Mouse (Mus musculus) CH12.LX (cell line): Measurements from ENCODE around the gene Grap. TPM values are rescaled to one million over a fixed set of nuclear protein-coding genes. Genes with fewer than 3 reads are reported as not detected.

Experiments used
- DNase-seq: peaks from one replicate; pipeline ENCODE4 v3.0.0-alpha.2; 2013; ENCODE audit errors: extremely low read depth
- H3K27ac ChIP-seq: 2 replicates; pipeline ENCODE4 v1.5.1; 2012; ENCODE audit warnings: low read depth, mild to moderate bottlenecking, control low read depth, moderate library complexity; ENCODE audit not compliant: insufficient read depth
- H3K27me3 ChIP-seq: replicated peaks from 2 replicates; pipeline ENCODE3; 2012; ENCODE audit warnings: inconsistent platforms
- H3K36me3 ChIP-seq, 2 experiments: replicated peaks in 1 of 2; 2 replicates each; pipeline versions ENCODE3 to v1.6.1; 2012; ENCODE audit warnings: inconsistent platforms in 1 of 2, low read length in 1 of 2, mild to moderate bottlenecking in 1 of 2, mixed read lengths in 1 of 2, moderate library complexity in 1 of 2; ENCODE audit not compliant: control insufficient read depth in 1 of 2, insufficient read depth in 1 of 2
- H3K4me1 ChIP-seq, 2 experiments: 2 replicates each; pipeline ENCODE4 v1.6.1; 2012; ENCODE audit warnings: inconsistent platforms in 1 of 2, moderate library complexity in 1 of 2; ENCODE audit not compliant: insufficient read depth in 2 of 2, control insufficient read depth in 1 of 2
- H3K4me2 ChIP-seq: 2 replicates; pipeline ENCODE4 v1.6.1; 2012; ENCODE audit warnings: low read depth, mild to moderate bottlenecking, control low read depth; ENCODE audit not compliant: poor library complexity, insufficient read depth, severe bottlenecking
- H3K4me3 ChIP-seq, 3 experiments: fragments of 150-350 bp in 1 of 3; sonication (generic) in 1 of 3; replicated peaks in 1 of 3; 2 replicates each; pipeline versions ENCODE3 to v1.5.1; 2011 to 2012; ENCODE audit warnings: low read depth in 2 of 3, low read length in 2 of 3, mild to moderate bottlenecking in 2 of 3, moderate library complexity in 2 of 3, control low read depth in 1 of 3, improper control_type of control experiment in 1 of 3, inconsistent platforms in 1 of 3, mixed read lengths in 1 of 3; ENCODE audit not compliant: poor library complexity in 1 of 3
- H3K79me2 ChIP-seq: replicated peaks from 2 replicates; pipeline ENCODE4 v1.6.1; 2012; ENCODE audit warnings: mild to moderate bottlenecking, moderate library complexity; ENCODE audit not compliant: control insufficient read depth, poor library complexity, insufficient read depth, severe bottlenecking; ENCODE audit errors: extremely low read depth
- H3K9ac ChIP-seq: 2 replicates; pipeline ENCODE4 v1.6.1; 2012; ENCODE audit warnings: low read depth, mild to moderate bottlenecking, control low read depth, moderate library complexity; ENCODE audit not compliant: insufficient read depth
- H3K9me3 ChIP-seq: replicated peaks from 2 replicates; pipeline ENCODE3; 2012; ENCODE audit warnings: low read length, inconsistent platforms, mixed read lengths
- BHLHE40 ChIP-seq: IDR thresholded peaks from 2 replicates; pipeline ENCODE4 v1.6.1; 2011; ENCODE audit warnings: mild to moderate bottlenecking, low read depth, low read length, improper control_type of control experiment
- CHD1 ChIP-seq: IDR thresholded peaks from 2 replicates; pipeline ENCODE4 v1.6.1; 2012; ENCODE audit warnings: low read depth, low read length, improper control_type of control experiment, inconsistent platforms
- CHD2 ChIP-seq: IDR thresholded peaks from 2 replicates; pipeline ENCODE4 v1.6.1; 2011; ENCODE audit warnings: low read length, improper control_type of control experiment
- CTCF ChIP-seq, 2 experiments: IDR thresholded peaks in 1 of 2; conservative IDR thresholded peaks in 1 of 2; 2 replicates each; pipeline ENCODE4 v1.5.1; 2011 to 2012; ENCODE audit warnings: low read depth in 2 of 2, low read length in 2 of 2, improper control_type of control experiment in 1 of 2, inconsistent platforms in 1 of 2, mild to moderate bottlenecking in 1 of 2, moderate library complexity in 1 of 2
- E2F4 ChIP-seq: IDR thresholded peaks from 2 replicates; pipeline ENCODE4 v1.6.1; 2011; ENCODE audit warnings: low read depth, low read length, improper control_type of control experiment; ENCODE audit not compliant: insufficient replicate concordance
- ELF1 ChIP-seq: IDR thresholded peaks from 2 replicates; pipeline ENCODE4 v1.6.1; 2014; ENCODE audit warnings: low read depth, mild to moderate bottlenecking, inconsistent platforms, low read length, improper control_type of control experiment
- EP300 ChIP-seq: IDR thresholded peaks from 2 replicates; pipeline ENCODE4 v1.6.1; 2011; ENCODE audit warnings: low read length, improper control_type of control experiment
- ETS1 ChIP-seq: conservative IDR thresholded peaks from 2 replicates; pipeline ENCODE4 v1.6.1; 2012; ENCODE audit warnings: low read depth, mild to moderate bottlenecking, inconsistent platforms, low read length, improper control_type of control experiment, moderate library complexity
- GABPA ChIP-seq: IDR thresholded peaks from 2 replicates; pipeline ENCODE4 v1.6.1; 2012; ENCODE audit warnings: low read depth, low read length, improper control_type of control experiment, inconsistent platforms; ENCODE audit not compliant: insufficient replicate concordance
- HCFC1 ChIP-seq: IDR thresholded peaks from 2 replicates; pipeline ENCODE4 v1.6.1; 2012; ENCODE audit warnings: low read depth, mild to moderate bottlenecking, inconsistent platforms, low read length, improper control_type of control experiment
- IRF4 ChIP-seq: IDR thresholded peaks from 2 replicates; pipeline ENCODE4 v1.6.1; 2014; ENCODE audit warnings: low read depth, mild to moderate bottlenecking, inconsistent platforms, low read length, improper control_type of control experiment
- JUN ChIP-seq: IDR thresholded peaks from 2 replicates; pipeline ENCODE4 v1.6.1; 2011; ENCODE audit warnings: low read depth, mild to moderate bottlenecking, low read length, improper control_type of control experiment, moderate library complexity; ENCODE audit not compliant: insufficient read depth
- JUND ChIP-seq: conservative IDR thresholded peaks from 2 replicates; pipeline ENCODE4 v1.6.1; 2011; ENCODE audit warnings: low read depth, low read length, improper control_type of control experiment
- KAT2A ChIP-seq: IDR thresholded peaks from 2 replicates; pipeline ENCODE4 v1.6.1; 2012; ENCODE audit warnings: low read length, improper control_type of control experiment, inconsistent platforms; ENCODE audit not compliant: insufficient replicate concordance
- MAFK ChIP-seq: IDR thresholded peaks from 2 replicates; pipeline ENCODE4 v1.6.1; 2011; ENCODE audit warnings: low read length, improper control_type of control experiment; ENCODE audit not compliant: insufficient replicate concordance
- MAX ChIP-seq: IDR thresholded peaks from 2 replicates; pipeline ENCODE4 v1.6.1; 2011; ENCODE audit warnings: low read length, improper control_type of control experiment
- MAZ ChIP-seq: IDR thresholded peaks from 2 replicates; pipeline ENCODE4 v1.6.1; 2012; ENCODE audit warnings: low read depth, mild to moderate bottlenecking, inconsistent platforms, low read length, improper control_type of control experiment, moderate library complexity
- MEF2A ChIP-seq: IDR thresholded peaks from 2 replicates; pipeline ENCODE4 v1.6.1; 2014; ENCODE audit warnings: low read depth, mild to moderate bottlenecking, inconsistent platforms, low read length, improper control_type of control experiment, borderline replicate concordance
- MXI1 ChIP-seq: IDR thresholded peaks from 2 replicates; pipeline ENCODE4 v1.6.1; 2011; ENCODE audit warnings: mild to moderate bottlenecking, low read depth, low read length, improper control_type of control experiment
- MYC ChIP-seq: IDR thresholded peaks from 2 replicates; pipeline ENCODE4 v1.6.1; 2011; ENCODE audit warnings: low read depth, mild to moderate bottlenecking, improper control_type of control experiment, low read length
- NELFE ChIP-seq: IDR thresholded peaks from 2 replicates; pipeline ENCODE4 v1.6.1; 2011; ENCODE audit warnings: low read depth, low read length, improper control_type of control experiment
- NRF1 ChIP-seq: IDR thresholded peaks from 2 replicates; pipeline ENCODE4 v1.6.1; 2014; ENCODE audit warnings: low read depth, mild to moderate bottlenecking, inconsistent platforms, low read length, improper control_type of control experiment, moderate library complexity
- PAX5 ChIP-seq: IDR thresholded peaks from 2 replicates; pipeline ENCODE4 v1.6.1; 2012; ENCODE audit warnings: low read length, inconsistent platforms, mixed read lengths
- POLR2A ChIP-seq: IDR thresholded peaks from 2 replicates; pipeline ENCODE4 v1.6.1; 2011; ENCODE audit warnings: low read depth, mild to moderate bottlenecking, improper control_type of control experiment, low read length
- POLR2AphosphoS2 ChIP-seq: IDR thresholded peaks from 2 replicates; pipeline ENCODE4 v1.6.1; 2011; ENCODE audit warnings: low read depth, low read length, improper control_type of control experiment
- RAD21 ChIP-seq: IDR thresholded peaks from 2 replicates; pipeline ENCODE4 v1.6.1; 2011; ENCODE audit warnings: low read depth, mild to moderate bottlenecking, low read length, improper control_type of control experiment, moderate library complexity
- RCOR1 ChIP-seq: conservative IDR thresholded peaks from 2 replicates; pipeline ENCODE4 v1.6.1; 2012; ENCODE audit warnings: low read depth, mild to moderate bottlenecking, inconsistent platforms, low read length, improper control_type of control experiment
- SIN3A ChIP-seq: IDR thresholded peaks from 2 replicates; pipeline ENCODE4 v1.6.1; 2012; ENCODE audit warnings: low read length, improper control_type of control experiment, inconsistent platforms
- SMC3 ChIP-seq: IDR thresholded peaks from 2 replicates; pipeline ENCODE4 v1.6.1; 2011; ENCODE audit warnings: low read depth, low read length, improper control_type of control experiment
- TBP ChIP-seq: conservative IDR thresholded peaks from 2 replicates; pipeline ENCODE4 v1.6.1; 2011; ENCODE audit warnings: low read depth, low read length, improper control_type of control experiment
- TCF12 ChIP-seq: IDR thresholded peaks from 2 replicates; pipeline ENCODE4 v1.6.1; 2014; ENCODE audit warnings: low read depth, mild to moderate bottlenecking, inconsistent platforms, low read length, improper control_type of control experiment
- UBTF ChIP-seq: IDR thresholded peaks from 2 replicates; pipeline ENCODE4 v1.6.1; 2012; ENCODE audit warnings: low read depth, mild to moderate bottlenecking, inconsistent platforms, low read length, improper control_type of control experiment, moderate library complexity
- USF1 ChIP-seq: IDR thresholded peaks from 2 replicates; pipeline ENCODE4 v1.6.1; 2014; ENCODE audit warnings: low read depth, mild to moderate bottlenecking, inconsistent platforms, low read length, improper control_type of control experiment
- USF2 ChIP-seq: conservative IDR thresholded peaks from 2 replicates; pipeline ENCODE4 v1.6.1; 2011; ENCODE audit warnings: low read depth, low read length, improper control_type of control experiment
- ZC3H11A ChIP-seq: IDR thresholded peaks from 2 replicates; pipeline ENCODE4 v1.6.1; 2012; ENCODE audit warnings: low read depth, mild to moderate bottlenecking, inconsistent platforms, low read length, improper control_type of control experiment
- ZKSCAN1 ChIP-seq: IDR thresholded peaks from 2 replicates; pipeline ENCODE4 v1.6.1; 2012; ENCODE audit warnings: low read depth, inconsistent platforms, low read length, improper control_type of control experiment, borderline replicate concordance
- ZMIZ1 ChIP-seq: IDR thresholded peaks from 2 replicates; pipeline ENCODE4 v1.6.1; 2012; ENCODE audit warnings: low read depth, mild to moderate bottlenecking, inconsistent platforms, low read length, improper control_type of control experiment
- ZNF384 ChIP-seq: IDR thresholded peaks from 2 replicates; pipeline ENCODE4 v1.6.1; 2012; ENCODE audit warnings: low read depth, low read length, improper control_type of control experiment, inconsistent platforms
- dilution Hi-C: fragments of 300-500 bp; cut with MboI; formaldehyde crosslinking; loops from 2 replicates; pipeline ENCODE4 v1.14.3; 2020; ENCODE audit warnings: low sequenced_read_pairs; ENCODE audit not compliant: extremely low pct_unique_long_range_greater_than_20kb, extremely low pct_ligation_motif_present
- in situ Hi-C: fragments of 300-500 bp; cut with MboI; formaldehyde crosslinking; loops from 3 replicates; pipeline ENCODE4 v1.14.3; 2019; ENCODE audit warnings: low sequenced_read_pairs, low pct_ligation_motif_present, low pct_unique_long_range_greater_than_20kb, mixed read lengths
- polyA plus RNA-seq: library from polyadenylated mRNA; unstranded; fragments of >175 nt; gene quantifications from 2 replicates; pipeline ENCODE4 v1.2.1, GENCODE M21; 2012; ENCODE audit warnings: low read depth; ENCODE audit not compliant: insufficient read length
- total RNA-seq, 2 experiments: library from RNA; depleted of rRNA; stranded (reverse); fragments of 300-350 nt in 1 of 2; fragments of >200 nt in 1 of 2; gene quantifications; 2 replicates each; pipeline ENCODE4 v1.2.3; 2012 to 2014

The Grap gene
- total and polyA plus RNA-seq, 3 experiments = 274 to 412 (median 280) TPM

DNA sequence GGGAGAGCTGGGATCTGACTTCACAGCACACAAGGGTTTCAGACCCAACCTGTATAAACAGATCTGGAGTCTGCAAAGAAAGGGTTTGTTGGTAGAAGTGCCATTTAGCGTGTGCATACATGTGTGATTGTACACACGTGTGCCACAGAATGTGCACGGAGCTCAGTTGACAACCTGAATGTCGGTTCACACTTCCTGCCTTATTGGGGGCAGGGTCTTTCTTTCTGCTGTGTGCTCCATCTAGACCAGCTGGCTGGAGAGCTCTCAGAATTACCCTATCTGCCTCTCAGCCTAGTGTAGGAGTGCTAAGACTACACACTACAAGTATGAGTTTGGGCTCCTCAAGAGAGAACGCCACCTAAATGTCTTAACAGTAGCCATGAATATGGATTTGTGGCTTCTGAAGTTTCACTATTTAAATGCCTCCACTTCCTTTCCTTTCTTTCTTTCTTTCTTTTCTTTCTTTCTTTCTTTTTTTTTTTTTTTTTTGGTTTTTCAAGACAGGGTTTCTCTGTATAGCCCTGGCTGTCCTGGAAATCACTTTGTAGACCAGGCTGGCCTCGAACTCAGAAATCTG lies 13.4 kb upstream of the Grap start:
- H3K27ac ChIP-seq = peak overlapping the region; percentile 92
- H3K4me3 ChIP-seq = no peak overlapping the region
- peaks cover 39 to 76% of the 10 kb centered on the region in 2 experiments for H3K4me1 ChIP-seq
- in situ Hi-C loops = loop anchor here (5.0 kb wide), 1 partner anchor 527 kb away; no protein-coding TSS in a partner anchor
- H3K9ac ChIP-seq = peak overlapping the region; percentile 3; the same call in 1 of the 2 replicates
- 0 out of 2 replicates have a peak, but pooled peaks have one; percentile 1 for TF ChIP-seq JUN
- TF ChIP-seq POLR2AphosphoS2 = no peak
- no peak for TF ChIP-seq ZC3H11A
- no peak; the same call in 1 of the 2 replicates for TF ChIP-seq MAX
- TF ChIP-seq ZKSCAN1 = no peak
- peak; percentile 50; the same call in 1 of the 2 replicates for TF ChIP-seq ETS1
- no peak; the same call in 1 of the 2 replicates for TF ChIP-seq EP300
- TF ChIP-seq SIN3A = 0 out of 2 replicates have a peak, but pooled peaks have one; percentile 9
- no peak for TF ChIP-seq MAFK
- TF ChIP-seq MYC = 0 out of 2 replicates have a peak, but pooled peaks have one; percentile 73
- no peak for TF ChIP-seq CTCF (conservative IDR thresholded peaks at IDR 0.05 in 1 of 2, IDR thresholded peaks at IDR 0.05 in 1 of 2; ENCODE audit: low read depth in 2 of 2, low read length in 2 of 2)
- no peak for TF ChIP-seq USF1
- peak; percentile 85 for TF ChIP-seq ZNF384
- no peak for TF ChIP-seq BHLHE40
- peak; percentile 52 for TF ChIP-seq TCF12
- TF ChIP-seq KAT2A = no peak
- TF ChIP-seq TBP = peak; percentile 50; the same call in 1 of the 2 replicates
- no peak for TF ChIP-seq HCFC1
- no peak for TF ChIP-seq NELFE
- 0 out of 2 replicates have a peak, but pooled peaks have one; percentile 19 for TF ChIP-seq NRF1
- no peak for TF ChIP-seq UBTF
- no peak; the same call in none of the 2 replicates for TF ChIP-seq IRF4
- TF ChIP-seq CHD2 = peak; percentile 83
- no peak for TF ChIP-seq ZMIZ1
- TF ChIP-seq MEF2A = 0 out of 2 replicates have a peak, but pooled peaks have one; percentile 9
- TF ChIP-seq MXI1 = peak; percentile 78; the same call in 1 of the 2 replicates
- TF ChIP-seq RAD21 = no peak; the same call in 1 of the 2 replicates
- no peak for TF ChIP-seq E2F4
- TF ChIP-seq RCOR1 = no peak
- no peak for TF ChIP-seq PAX5
- TF ChIP-seq SMC3 = no peak; the same call in 1 of the 2 replicates
- TF ChIP-seq ELF1 = peak; percentile 68
- TF ChIP-seq USF2 = no peak
- TF ChIP-seq CHD1 = no peak
- no peak for TF ChIP-seq GABPA
- no peak; the same call in 1 of the 2 replicates for TF ChIP-seq MAZ
- peak; percentile 53 for TF ChIP-seq POLR2A
- peak; percentile 29; the same call in 1 of the 2 replicates for TF ChIP-seq JUND
- TF ChIP-seq, all 38 proteins: peak for 14
- dilution Hi-C loops = no loop called here
- peaks cover 3% of the 10 kb centered on the region for H3K9me3 ChIP-seq
- peak; percentile 73 for DNase-seq
- no peaks in the 10 kb centered on the region for H3K36me3 ChIP-seq
- no peaks in the 10 kb centered on the region for H3K27me3 ChIP-seq
- H3K79me2 ChIP-seq = no peaks in the 10 kb centered on the region
- H3K4me2 ChIP-seq = peak overlapping the region; percentile 17; the same call in 1 of the 2 replicates
